Mouse (Mus musculus) forebrain, embryonic 13.5 days (tissue): Measurements from ENCODE around the gene Cdkl3. TPM values are rescaled to one million over a fixed set of nuclear protein-coding genes. Genes with fewer than 3 reads are reported as not detected.

Experiments used
- ATAC-seq: fragments of 200-750 bp; cut with Nextera tagmentation; 2 replicates; pipeline ENCODE4 v1.8.0; 2017
- H3K27ac ChIP-seq: fragments of 300-500 bp; sonication (generic); 2 replicates; pipeline ENCODE4 v1.5.1; 2015; ENCODE audit warnings: inconsistent platforms, mild to moderate bottlenecking, moderate library complexity
- H3K27me3 ChIP-seq: fragments of 300-500 bp; sonication (generic); 2 replicates; pipeline ENCODE4 v1.6.1; 2015; ENCODE audit warnings: mild to moderate bottlenecking, inconsistent platforms
- H3K36me3 ChIP-seq: fragments of 300-500 bp; sonication (generic); 2 replicates; pipeline ENCODE4 v1.6.1; 2015; ENCODE audit warnings: mild to moderate bottlenecking, inconsistent platforms; ENCODE audit not compliant: poor library complexity, severe bottlenecking
- H3K4me1 ChIP-seq: fragments of 300-500 bp; sonication (generic); 2 replicates; pipeline ENCODE4 v1.6.1; 2015; ENCODE audit warnings: inconsistent platforms
- H3K4me2 ChIP-seq: fragments of 300-500 bp; sonication (generic); 2 replicates; pipeline ENCODE4 v1.6.1; 2015; ENCODE audit warnings: inconsistent platforms, mild to moderate bottlenecking, moderate library complexity
- H3K4me3 ChIP-seq: fragments of 300-500 bp; sonication (generic); 2 replicates; pipeline ENCODE4 v1.5.1; 2015; ENCODE audit warnings: mild to moderate bottlenecking, inconsistent platforms
- H3K9ac ChIP-seq: fragments of 300-500 bp; sonication (generic); 2 replicates; pipeline ENCODE4 v1.6.1; 2015; ENCODE audit warnings: mild to moderate bottlenecking, inconsistent platforms
- H3K9me3 ChIP-seq: fragments of 300-500 bp; sonication (generic); replicated peaks from 2 replicates; pipeline ENCODE4 v1.6.1; 2016; ENCODE audit warnings: inconsistent platforms
- WGBS: fragments of 180-500 bp; shearing (Covaris S2); methylation state at CpG from one replicate; pipeline ENCODE4 v1.1.7; 2015; 5-methylcytosine and 5-hydroxymethylcytosine counted together
- microRNA-seq: library from miRNA; unstranded; fragments of <30 nt; microRNA quantifications from one replicate; pipeline ENCODE4, GENCODE M21; 2016
- polyA plus RNA-seq: library from polyadenylated mRNA; unstranded; fragments of >200 nt; fragmentation: Nextera tagmentation; extraction: Ambion mirVana; gene quantifications from 2 replicates; pipeline ENCODE4 v1.2.1, GENCODE M21; 2015

Gene Cdkl3
- polyA plus RNA-seq, 1 experiment from 2014 or later, result 15.0 TPM

DNA sequence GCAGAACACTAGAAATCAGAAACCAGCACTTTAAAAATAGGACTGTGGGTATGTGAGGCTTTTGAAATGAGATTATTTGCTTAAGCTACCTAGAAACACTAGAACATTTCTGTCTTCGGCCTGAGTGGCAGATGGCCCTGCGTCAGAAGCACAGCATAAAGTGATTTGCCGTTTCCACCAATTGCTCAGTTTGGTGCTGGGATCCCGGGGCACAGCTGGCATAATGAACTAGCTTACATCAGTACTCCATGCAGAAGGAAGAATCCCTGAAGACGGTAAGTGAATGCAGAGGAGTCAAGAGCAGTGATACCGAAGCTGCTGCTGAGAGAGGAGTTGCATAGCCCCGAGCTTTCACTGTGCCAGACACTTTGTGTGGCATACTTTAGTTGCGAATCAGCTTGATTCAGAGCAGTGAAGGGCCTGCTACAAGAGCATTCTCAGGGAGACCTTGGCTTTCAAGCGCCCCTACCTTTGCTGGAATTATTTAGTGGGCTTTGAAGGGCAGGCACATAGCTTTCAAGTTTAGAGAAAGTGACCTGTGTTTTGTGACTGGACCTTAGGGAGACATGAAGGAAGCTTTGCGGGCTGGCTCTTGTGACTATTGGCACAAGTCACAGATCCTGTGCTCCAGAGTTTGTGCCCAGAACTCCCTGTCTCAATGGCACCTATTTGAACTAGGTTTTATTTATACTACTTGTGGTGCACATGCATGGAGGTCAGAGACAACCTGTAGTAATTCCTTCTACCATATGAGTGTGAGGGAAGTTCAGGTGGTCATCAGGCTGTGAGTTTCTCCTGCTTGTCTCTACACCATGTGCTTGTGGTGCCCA lies 125.8 kb downstream of the Cdkl3 start:
- peak overlapping the region; percentile 25 for H3K27ac ChIP-seq
- 0 out of 2 replicates have a peak, but pooled peaks cover 4% of the 10 kb centered on the region for H3K4me1 ChIP-seq
- WGBS, result 75% methylated on average over 10 of the region's 10 CpGs
- no peaks in the 10 kb centered on the region for H3K27me3 ChIP-seq
- no peak for ATAC-seq
- no peak overlapping the region for H3K9ac ChIP-seq
- peaks cover 17% of the 10 kb centered on the region for H3K36me3 ChIP-seq
- no peak overlapping the region for H3K4me2 ChIP-seq
- no peak overlapping the region for H3K4me3 ChIP-seq
- H3K9me3 ChIP-seq, result peaks cover 8% of the 10 kb centered on the region

DNA sequence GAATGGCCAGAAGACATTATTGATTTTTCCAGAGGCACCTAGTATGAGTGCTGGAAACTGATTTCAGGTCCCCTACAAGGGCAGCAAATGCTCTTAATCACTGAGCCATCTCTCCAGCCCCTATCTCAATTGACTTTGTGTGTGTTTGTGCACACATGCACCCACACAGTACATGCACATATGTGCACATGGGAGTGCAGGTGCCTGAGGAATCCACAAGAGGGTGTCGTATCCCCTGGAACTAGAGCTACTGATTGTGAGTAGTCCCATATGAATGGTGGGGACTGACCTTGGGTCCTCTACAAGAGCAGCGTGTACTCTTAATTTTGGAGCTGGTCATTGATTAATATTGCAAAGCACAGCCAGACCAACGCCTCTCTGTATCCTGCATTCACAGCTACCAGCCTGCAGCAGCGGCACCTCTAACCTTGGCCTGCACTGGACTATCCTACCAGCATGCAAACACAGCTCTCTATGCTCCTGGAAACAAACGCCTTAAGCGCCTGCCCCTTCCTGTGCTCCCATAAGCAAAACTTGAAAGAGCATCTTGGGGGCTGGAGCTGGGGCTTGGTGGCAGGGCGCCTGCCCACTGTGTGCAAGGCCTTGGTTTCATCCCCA lies 126.5 kb downstream of the Cdkl3 start:
- no peaks in the 10 kb centered on the region for H3K27me3 ChIP-seq
- no peak overlapping the region for H3K27ac ChIP-seq
- no peak for ATAC-seq
- H3K4me3 ChIP-seq, result no peak overlapping the region
- WGBS, result 81% methylated on average over 7 of the region's 7 CpGs
- H3K4me2 ChIP-seq, result no peak overlapping the region
- 0 out of 2 replicates have a peak, but pooled peaks cover 4% of the 10 kb centered on the region for H3K4me1 ChIP-seq
- H3K9me3 ChIP-seq, result peaks cover 15% of the 10 kb centered on the region
- no peak overlapping the region for H3K9ac ChIP-seq
- H3K36me3 ChIP-seq, result peaks cover 10% of the 10 kb centered on the region

Small RNAs within 50 kb of the gene (microRNA-seq; reads per million reads assigned to microRNA genes)
- not detected for gene Gm24157
- 29.2 reads per million, percentile 36 among the genes with 10 or more reads in this experiment for gene Mir3061

Other genes with a start within 250 kb of the Cdkl3 start
- 11.0 and 11.7 TPM in 2 replicates for gene Sec24a, start 240.6 kb upstream of the Cdkl3 start, polyA plus RNA-seq
- 140 and 146 TPM in 2 replicates for gene Sar1b, start 240.5 kb upstream of the Cdkl3 start, polyA plus RNA-seq
- gene Jade2, start 146.6 kb upstream of the Cdkl3 start, polyA plus RNA-seq, result 0.27 and 0.37 TPM in 2 replicates
- 114 and 121 TPM in 2 replicates for gene Cdkn2aipnl, start 36.6 kb upstream of the Cdkl3 start, polyA plus RNA-seq
- 276 and 301 TPM in 2 replicates for gene Ube2b, start 3.5 kb upstream of the Cdkl3 start, polyA plus RNA-seq
- 108 and 112 TPM in 2 replicates for gene Ppp2ca, start 94.5 kb downstream of the Cdkl3 start, polyA plus RNA-seq
- gene Olfr1373, start 141.3 kb downstream of the Cdkl3 start, polyA plus RNA-seq, result not detected in 2 replicates
- gene Olfr1371, start 209.8 kb downstream of the Cdkl3 start, polyA plus RNA-seq, result not detected in 2 replicates
- gene Skp1a, start 227.8 kb downstream of the Cdkl3 start, polyA plus RNA-seq, result 1,072 and 1,145 TPM in 2 replicates